Mouse (Mus musculus) thymus, postnatal 14 days (tissue): Measurements from ENCODE around the gene Dvl2.

Experiments used
- DNase-seq: peaks from one replicate; pipeline ENCODE4 v3.0.0; 2021

The Dvl2 gene

DNA sequence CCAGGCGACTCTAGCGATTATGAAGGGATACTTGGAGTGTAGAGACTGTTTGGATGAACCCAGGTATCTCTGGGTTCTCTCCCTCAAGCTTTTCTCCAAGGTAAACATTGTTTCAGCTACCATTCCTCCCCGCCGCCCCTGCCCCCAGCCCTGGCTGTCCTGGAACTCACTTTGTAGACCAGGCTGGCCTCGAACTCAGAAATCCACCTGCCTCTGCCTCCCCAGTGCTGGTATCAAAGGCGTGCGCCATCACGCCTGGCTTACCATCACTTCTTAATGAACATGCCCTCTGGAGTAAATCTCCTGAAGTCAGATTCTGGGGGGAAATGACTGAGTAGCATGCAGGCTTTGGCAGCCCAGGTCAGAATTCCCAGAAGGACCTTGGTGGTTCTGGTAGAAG is 18.2 kb upstream of the Dvl2 start, which contains the start of gene Elp5:
Elp5 (minus strand) TSS at position 293 of the 400 bp plus-strand sequence.
- DNase-seq: no peak

DNA sequence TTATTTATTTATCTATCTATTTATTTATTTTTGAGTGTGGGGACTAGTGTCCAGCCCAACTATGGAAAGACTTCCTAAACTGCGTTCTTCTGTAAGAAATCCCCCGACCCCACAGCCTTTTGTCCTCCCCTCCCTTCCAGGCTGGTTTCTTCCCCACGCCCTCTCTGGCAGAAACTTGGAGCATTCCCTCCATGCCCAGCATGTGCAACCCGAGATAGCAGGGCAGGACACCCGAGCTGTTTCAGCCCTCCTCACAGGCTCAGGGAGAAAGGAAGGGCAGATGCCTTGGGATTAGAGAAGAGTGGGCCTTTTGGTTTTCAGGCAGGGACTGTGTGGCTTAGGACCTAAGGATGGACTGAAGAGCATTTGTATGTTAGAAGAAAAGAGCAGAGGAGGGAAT is 17.5 kb upstream of the Dvl2 start:
- no peak for DNase-seq

DNA sequence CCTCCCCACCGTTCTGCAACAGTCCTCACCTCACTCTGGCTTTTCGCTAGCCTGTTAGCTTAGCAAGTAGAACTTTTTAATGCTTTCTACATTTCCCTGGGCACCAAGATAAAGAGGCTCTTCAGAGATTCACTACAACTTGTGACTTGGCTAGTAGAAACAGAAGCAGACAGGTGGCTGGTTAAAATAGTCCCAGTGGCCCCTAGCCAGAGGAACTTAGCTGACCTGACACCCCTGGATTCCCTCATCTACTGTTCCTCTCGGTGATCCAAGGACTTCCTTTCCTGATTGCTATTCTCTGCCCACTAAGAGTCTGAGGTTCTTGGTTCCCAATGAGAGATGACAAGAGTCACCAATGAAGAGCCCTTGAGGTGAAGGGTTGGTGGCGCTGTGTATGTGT is 17.0 kb upstream of the Dvl2 start:
- DNase-seq: no peak

DNA sequence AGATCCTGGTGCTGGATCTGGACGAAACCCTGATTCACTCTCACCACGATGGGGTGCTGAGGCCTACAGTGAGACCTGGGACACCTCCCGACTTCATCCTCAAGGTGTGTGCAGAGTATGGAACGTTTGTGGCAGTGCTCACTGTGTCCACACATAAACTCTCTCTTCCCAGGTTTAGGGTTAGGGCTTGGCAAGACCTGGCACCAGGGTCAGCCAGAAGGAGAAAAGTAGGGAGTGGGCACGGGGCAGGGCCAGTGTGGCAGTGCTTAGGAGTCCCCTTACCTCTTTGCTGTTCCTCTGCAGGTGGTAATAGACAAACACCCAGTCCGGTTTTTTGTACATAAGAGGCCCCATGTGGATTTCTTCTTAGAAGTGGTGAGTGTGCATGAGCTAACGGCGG is 16.0 kb upstream of the Dvl2 start:
- DNase-seq: no peak

DNA sequence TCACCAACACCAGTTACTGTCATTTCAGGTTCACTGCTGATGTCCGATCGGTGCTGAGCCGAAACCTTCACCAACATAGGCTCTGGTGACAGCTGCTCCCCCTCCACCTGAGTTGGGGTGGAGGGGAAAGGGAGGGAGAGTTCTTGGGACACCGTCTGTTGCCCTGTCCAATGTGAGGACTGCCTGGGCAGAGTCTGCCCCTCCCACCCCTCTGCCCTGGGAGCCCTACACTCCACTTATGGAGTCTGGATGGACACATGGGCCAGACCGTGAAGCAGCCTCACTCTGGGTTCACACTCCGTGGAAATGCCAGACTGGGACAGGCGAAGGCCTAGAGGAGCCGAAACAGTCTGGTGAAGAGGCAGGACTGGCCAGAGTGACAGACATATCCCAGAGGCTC is 10.4 kb upstream of the Dvl2 start:
- no peak for DNase-seq

DNA sequence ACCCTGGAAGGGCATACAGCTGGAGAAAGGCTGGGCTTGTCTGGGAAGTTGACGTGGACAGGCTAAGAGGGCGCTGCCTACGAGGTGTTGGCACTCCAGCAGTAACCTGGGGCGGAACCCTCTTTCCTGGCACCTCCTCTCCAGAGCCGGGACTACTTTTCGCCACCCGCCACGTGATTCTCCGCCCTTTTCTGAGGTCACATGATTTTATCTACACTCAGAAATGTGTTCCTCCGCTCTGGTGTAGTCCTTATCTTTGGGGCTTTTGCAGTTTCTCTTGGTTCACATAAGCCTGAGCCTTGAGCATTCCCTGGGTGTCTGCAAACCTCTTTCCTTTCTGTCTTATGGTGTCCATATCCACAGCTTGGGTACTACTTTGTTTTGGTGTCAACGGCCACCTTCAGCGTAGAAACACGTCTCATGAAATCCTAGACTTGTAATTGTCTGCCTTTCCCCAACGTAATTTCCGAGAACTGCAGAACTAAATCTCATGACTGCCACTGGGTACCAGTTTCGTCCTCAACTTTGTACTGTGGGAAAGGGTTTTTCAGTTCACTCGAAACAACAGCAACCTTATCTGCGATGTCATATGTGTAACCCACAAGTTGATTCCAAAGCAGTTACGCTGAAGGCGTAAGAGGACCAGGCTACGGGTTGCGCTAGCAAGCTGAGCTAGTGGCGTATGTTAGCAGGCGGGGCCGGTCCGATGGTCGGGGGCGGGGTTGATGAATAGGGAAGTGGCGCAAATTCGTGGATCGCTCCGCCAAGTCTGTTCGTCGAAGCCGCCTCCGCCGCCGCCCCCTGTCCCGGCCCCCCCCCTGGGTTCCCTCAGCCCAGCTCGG is 9.3 kb upstream of the Dvl2 start, which contains the start of gene Gabarap:
Gabarap (plus strand) TSS at position 294 of the 842 bp plus-strand sequence.
- peak; percentile 96 for DNase-seq

DNA sequence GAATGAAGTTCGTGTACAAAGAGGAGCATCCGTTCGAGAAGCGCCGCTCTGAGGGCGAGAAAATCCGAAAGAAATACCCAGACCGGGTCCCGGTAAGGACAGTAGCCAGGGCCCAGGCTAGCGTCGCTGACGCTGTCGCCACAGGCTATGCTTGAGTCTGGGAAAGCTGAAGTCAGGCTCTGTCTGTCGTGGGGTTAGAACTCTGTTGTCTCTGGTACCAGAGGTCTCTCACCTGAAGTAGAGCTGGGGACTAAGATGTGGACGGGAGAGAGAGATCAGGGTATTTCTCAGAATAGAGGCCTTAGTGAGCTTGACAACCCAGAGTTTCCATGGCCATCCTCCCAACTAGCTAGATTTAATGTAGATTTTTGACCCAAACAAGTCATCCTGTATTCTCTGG is 8.7 kb upstream of the Dvl2 start:
- no peak for DNase-seq

DNA sequence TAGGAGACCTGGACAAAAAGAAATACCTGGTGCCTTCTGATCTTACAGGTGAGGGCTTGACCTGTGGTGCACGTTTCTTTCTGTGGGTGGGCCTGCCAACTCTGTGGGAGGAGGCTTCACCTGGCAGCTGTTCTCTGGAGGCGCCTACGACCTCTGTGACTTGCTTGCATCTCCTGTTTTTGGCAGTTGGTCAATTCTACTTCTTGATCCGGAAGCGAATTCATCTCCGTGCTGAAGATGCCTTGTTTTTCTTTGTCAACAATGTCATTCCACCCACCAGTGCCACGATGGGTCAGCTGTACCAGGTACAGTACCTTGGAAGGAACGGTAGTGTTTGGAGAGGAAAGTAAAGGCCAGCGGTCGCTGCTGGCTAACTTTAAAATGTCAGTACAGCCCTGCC is 8.0 kb upstream of the Dvl2 start:
- no peak for DNase-seq

DNA sequence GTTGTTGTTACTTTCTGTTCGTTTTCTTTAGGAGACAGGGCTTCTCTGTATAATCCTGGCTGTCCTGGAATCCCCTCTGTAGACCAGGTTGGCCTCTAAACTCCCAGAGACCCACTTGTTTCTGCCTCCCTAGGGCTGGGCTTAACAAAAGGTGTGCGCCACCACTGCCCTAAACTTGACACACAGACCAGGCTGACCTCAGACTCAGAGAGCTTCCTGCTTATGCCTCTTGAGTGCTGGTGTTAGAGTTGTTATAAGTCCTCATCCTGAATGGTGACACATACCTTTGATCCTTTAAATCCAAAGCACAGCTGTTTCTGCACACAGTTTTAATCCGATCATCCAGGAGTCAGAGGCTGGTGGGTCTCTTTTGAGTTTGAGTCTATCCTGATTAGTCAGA is 7.5 kb upstream of the Dvl2 start:
- DNase-seq: no peak

DNA sequence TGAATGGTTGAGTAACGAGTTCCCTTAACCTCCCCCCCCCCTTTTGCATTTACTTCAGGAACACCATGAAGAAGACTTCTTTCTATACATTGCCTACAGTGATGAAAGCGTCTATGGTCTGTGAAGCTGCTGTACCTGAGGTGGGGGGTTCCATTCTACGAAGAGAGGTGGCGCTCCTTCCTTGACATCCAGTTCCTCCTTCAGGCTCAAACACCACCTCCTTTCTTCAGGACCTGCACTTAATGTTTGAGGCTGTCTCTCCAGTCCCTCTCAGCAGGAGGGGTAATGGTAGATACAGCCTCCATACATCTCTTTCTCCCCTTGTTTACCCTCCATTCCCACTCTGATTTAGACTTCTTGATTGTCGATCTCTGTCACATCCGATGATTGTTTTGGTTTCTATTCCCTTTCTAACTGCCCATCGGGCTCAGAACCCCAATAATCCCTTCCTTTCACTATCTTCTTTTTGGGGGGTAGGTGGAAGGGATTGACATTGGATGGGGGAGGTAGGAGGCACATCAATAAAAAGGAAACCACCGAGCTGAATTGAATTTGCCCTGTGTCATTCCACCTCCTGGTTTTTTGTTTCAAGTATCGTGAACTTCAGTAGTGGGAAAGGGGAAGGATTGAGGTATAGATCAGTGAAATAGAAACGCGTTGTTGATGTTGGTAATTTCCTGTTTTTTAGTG is 5.8 kb upstream of the Dvl2 start:
- DNase-seq: no peak

DNA sequence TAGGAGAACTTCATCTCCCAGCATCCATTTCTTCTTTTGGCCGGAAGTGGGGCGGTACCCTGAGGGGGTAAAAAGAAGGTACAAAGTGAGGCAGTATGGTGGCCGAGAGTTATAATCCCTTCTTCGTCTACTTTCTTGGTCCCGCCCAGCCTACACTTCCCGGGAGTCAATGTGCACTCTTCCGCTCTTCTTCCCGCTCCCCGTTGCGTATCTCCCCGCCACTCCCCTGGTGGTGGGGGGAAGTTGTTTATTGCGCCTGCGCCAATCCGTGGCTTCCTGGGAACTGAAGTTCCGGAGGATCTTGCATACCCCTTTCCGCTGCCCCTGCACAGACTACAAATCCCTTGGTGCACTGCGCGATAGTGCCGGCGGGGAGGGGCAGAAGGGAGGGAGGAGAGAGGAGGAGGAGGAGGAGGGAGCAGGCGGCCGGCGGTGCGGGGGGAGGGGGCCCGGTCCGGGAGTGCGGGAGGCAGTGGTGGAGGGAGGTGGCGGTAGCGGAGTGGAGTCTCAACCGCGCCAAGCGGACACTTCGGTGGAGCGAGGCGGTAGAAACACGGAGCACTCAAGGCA is 4.9 kb upstream of the Dvl2 start, which contains the start of gene Phf23:
Phf23 (plus strand) TSS at position 387 of the 570 bp plus-strand sequence.
- peak; percentile 98 for DNase-seq

DNA sequence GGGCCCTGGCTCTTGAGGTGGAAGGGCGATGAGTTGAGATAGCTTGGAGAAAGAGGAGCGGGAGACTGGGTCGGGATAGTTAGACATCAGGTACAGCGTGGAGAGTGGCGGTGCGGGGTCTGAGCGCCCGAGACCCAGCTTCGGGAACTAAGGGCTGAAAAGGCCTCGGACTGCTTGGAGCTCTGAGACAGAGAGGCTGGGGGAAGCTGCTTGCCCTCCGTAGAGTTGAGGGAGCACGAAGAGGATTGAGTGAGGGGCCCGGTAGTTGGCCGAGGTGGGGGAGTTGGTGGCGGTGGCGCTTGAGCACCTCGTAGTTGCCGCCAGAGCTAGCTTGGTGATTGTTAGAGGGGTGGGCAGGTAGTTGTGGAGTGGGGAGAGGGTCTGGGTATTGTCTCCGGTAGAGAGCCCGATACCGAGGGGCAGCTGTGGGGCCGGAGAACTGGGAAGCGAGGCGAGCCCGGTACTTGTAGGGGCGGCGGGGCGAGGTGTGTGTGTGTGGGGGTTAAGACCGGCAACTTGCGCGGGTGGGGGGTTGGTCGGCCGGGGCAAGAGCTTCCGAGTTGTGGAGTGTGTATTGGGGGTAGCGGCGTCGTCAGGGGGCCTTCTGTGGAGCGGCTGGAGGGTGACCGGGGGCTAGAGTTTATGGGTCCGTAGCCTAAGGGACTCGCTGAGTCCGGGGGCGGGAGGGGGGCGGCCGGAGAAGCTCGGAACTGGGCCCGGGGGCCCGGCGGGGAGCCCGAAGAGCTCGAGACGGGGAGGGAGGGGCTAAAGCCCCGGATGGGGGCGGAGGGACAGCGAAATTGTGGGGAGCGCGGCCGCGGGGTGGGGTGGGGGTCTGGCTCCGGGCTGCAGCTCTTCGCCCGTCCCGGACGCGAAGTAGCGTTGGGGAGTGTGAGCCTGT is 4.0 kb upstream of the Dvl2 start:
- DNase-seq: peak; percentile 83

DNA sequence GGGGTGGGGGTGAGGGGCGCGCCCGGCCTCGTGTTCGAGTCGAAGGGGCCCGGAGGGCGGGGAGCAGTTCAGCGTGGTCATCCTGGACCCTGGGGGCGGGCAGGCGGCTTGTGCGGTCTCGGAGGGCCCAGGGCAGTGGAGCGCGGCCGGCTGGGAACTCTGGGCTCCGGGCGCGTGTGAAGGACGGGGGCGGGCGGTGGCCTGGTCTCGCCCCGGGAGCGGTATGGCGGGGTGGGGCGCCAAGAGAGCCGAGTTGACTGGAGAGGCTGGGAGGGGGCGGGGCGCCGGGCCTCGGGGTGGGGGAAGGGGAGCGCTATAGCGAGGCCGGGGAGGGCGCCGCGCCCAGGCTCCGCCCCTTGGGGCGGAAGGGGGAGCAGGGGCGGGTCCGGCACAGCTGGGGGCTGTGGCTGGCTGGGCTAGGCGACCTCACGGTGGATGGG is 3.3 kb upstream of the Dvl2 start:
- DNase-seq: peak; percentile 95

DNA sequence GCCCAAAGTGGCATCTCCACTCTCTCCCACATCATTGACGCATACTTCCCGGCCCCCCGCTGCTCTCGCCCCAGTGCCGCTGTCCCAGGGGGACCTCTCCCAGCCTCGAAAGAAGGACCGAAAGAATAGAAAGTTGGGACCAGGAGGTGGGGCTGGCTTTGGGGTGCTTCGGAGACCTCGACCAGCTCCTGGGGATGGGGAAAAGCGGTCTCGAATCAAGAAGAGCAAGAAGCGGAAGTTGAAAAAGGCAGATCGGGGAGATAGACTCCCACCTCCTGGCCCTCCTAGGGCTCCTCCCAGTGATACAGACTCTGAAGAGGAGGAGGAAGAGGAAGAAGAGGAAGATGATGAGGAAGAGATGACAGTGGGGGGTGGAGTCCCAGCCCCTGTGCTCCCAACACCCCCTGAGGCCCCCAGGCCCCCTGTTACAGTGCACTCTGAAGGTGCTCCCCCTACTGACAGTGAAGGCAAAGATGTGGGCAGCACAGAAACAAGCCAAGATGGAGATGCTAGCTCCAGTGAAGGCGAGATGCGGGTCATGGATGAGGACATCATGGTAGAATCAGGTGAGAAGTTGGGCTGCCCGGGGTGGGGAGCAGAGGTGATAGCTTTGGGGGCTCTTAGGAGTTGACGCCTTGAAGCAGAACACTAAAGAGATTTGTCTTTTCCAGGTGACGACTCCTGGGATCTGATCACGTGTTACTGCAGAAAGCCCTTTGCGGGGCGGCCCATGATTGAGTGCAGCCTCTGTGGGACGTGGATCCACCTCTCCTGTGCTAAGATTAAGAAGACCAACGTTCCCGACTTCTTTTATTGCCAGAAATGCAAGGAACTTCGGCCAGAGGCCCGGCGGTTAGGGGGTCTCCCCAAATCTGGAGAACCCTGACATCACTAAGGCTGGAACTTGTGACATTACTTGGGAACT is 1.6 kb upstream of the Dvl2 start:
- peak; percentile 46 for DNase-seq

DNA sequence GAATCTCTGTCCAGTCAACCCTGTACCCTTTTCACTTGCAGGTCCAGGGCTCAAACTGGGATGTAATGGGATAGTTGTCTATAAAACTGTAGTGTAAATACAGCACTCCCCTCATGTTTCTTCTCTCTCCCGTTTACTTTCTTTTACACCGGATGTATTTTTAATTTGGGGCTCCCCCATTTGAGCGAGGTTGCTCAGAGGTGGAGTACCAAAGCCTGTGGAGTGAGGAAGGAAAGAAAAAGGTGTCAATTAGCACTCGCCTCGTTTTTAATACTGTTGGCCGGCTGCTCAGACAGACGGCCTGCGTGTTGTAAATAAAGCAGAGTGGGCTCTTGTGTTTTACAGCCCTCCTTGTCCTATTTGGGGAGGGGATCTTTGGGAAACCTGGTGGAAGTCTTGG is 729 bp upstream of the Dvl2 start:
- DNase-seq: no peak

DNA sequence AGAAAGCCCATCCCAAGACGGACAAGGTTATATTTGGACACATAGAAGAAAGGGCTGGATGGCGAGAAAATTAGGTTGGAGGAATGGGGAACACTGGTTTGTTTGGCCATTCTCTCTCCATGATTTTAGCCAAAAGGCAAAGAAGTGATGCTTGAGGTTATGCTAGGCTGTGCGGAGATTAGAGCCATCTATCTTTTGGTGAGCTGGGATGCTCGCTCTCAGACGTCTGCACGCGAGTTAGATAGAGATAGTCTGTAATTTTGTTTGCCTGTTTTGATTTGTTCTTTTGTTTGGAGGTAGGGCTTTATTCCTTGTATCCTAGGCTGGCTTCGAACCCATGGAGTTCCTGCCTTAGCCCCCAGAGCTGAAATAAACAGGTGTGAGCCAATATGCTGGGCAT is 764 bp downstream of the Dvl2 start:
- DNase-seq: no peak

DNA sequence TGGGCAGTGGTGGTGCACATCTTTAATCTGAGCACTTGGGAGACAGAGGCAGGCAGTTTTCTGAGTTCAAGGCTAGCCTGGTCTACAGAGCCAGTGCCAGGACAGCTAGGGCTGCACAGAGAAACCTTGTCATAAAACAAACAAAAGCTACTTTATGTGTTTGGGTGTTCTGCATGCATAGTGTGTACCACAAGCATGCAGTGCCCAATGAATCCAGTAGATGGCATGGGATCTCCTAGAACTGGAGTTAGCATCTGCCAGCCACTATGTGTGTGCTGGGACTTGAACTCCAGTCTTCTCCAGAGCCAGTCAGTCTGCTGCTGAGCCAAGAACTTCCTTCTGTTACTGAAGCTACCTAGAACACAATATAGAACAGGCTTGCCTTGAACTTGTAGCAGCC is 1.5 kb downstream of the Dvl2 start:
- peak; percentile 76 for DNase-seq

DNA sequence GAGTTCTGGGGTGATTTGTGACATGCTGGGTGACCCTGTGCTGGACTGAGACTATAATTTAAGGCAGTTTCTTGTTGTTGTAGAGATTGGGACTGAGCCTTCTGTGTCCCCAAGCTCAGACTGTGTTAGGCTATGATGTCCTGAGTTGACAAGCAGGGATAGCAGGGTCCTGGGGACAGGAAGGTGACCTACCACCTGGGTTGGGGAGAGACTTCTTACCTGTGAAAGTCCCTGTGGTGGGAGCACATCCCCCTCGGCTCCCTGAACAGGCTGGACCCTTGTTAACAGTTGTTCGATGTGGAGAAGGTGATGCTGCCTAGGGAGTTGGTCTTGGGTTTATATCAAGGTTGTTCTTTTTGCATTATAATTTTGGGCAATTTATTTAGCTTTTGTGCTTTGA is 2.1 kb downstream of the Dvl2 start:
- no peak for DNase-seq

DNA sequence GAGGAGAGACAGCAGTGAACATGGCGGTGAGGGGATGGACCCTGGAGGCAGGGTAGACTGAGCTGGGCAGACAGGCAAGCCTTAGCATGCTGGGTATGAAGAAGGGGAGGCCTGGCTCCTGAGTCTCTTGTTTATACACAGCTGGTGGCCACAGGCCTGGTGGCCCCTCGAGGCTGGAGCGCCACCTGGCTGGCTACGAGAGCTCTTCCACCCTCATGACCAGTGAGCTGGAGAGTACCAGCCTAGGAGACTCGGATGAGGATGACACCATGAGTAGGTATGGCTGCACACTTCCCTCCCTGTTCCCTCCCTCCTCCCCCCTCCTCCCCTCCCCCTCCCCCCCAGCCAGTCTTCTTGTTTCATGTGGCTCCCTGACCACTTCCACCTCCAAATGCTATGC is 5.1 kb downstream of the Dvl2 start:
- peak; percentile 58 for DNase-seq

DNA sequence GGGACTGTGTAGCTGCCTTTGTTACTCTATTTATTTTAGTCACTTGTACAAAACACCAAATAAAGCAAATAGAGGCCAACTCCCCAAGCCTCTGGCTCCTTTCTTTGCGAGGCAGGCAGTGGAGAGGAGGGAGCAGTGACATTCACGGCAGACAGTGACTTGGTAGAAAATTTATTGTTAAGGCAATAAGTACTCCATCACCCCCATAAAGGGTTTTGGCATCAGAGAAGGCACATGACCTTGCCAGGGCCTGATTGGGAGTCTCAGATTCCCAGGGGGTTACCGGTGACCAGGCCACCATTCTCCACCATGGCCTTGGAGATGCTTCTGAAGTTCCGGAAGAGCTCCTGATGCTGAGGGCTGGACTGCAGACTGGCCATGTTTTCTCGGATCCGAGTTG is 9.6 kb downstream of the Dvl2 start:
- no peak for DNase-seq

DNA sequence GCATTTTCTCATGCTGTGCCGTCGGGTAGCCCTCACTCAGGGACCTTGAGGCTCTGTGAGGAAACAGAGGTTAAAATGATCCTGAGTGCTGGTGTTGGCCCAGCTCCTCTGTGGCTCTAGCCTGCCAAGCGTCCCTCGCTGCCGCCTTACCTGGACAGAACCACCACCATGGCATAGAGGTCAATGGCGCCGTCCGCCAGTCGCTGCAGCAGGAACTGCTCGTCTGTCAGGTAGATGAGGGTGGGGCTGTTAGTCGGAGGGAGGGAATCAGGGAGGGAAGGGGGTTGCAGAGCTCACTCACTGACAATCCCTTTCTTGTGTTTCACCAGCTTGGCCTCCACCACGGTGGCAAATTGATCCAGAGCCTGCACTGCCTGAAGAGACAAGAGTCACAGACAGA is 10.2 kb downstream of the Dvl2 start:
- DNase-seq: no peak

DNA sequence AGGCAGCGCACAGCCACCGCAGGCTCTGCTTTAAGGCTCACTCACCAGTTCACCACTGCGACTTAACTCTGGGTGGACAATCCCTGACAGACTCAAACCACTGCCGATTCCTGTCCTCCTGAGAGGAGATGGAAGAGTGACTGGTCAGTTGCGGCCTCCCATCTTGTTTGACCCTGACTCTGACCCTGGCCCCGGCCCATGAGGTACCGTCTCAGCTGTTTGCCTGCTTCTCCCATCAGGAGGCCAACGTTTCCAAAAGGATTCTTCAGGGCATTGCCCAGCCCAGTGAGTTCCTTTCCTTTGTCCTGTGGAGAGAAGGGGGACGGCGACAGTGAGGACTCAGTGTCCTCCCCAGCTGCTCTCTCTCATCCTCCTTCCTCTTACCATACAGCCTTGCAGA is 10.6 kb downstream of the Dvl2 start:
- DNase-seq: no peak
